Mouse (Mus musculus) bone marrow macrophage, adult 2 months (primary cell): ENCODE measurements around the gene Fam234b.

Experiments used
- CTCF ChIP-seq: IDR thresholded peaks from 2 replicates; pipeline ENCODE4 v1.5.1; 2012; ENCODE audit warnings: low read depth, mild to moderate bottlenecking, low read length, moderate library complexity
- POLR2A ChIP-seq: IDR thresholded peaks from 2 replicates; pipeline ENCODE4 v1.6.1; 2012; ENCODE audit warnings: mild to moderate bottlenecking, low read depth, low read length, borderline replicate concordance

GRCm38 (mm10) chr6:135205802-135206201, 8.0 kb downstream of the Fam234b start:
- no peak for TF ChIP-seq CTCF
- no peak for TF ChIP-seq POLR2A
